Mouse (Mus musculus) small intestine, adult 2 months (tissue): ENCODE results near the gene Cers4. TPM values are rescaled to one million over a fixed set of nuclear protein-coding genes. Genes with fewer than 3 reads are reported as not detected.

Experiments used
- H3K27ac ChIP-seq: fragments of 200-500 bp; 2 replicates; pipeline ENCODE4 v1.5.1; 2012; ENCODE audit warnings: low read depth, low read length, control low read depth, inconsistent platforms; ENCODE audit not compliant: insufficient read depth
- H3K27me3 ChIP-seq: fragments of 200-500 bp; 2 replicates; pipeline ENCODE4 v1.6.1; 2012; ENCODE audit warnings: mild to moderate bottlenecking, moderate library complexity, low read length, inconsistent platforms; ENCODE audit not compliant: control insufficient read depth, insufficient read depth
- H3K36me3 ChIP-seq: fragments of 200-500 bp; 2 replicates; pipeline ENCODE4 v1.6.1; 2012; ENCODE audit warnings: mild to moderate bottlenecking, low read length, control low read depth, inconsistent platforms; ENCODE audit not compliant: control insufficient read depth, insufficient read depth
- H3K4me1 ChIP-seq: fragments of 200-500 bp; 2 replicates; pipeline ENCODE4 v1.6.1; 2012; ENCODE audit warnings: low read length, inconsistent platforms, mixed read lengths; ENCODE audit not compliant: control insufficient read depth, insufficient read depth, insufficient read length
- H3K4me3 ChIP-seq: fragments of 200-500 bp; 2 replicates; pipeline ENCODE4 v1.5.1; 2012; ENCODE audit warnings: low read depth, mild to moderate bottlenecking, control low read depth, inconsistent platforms, low read length, moderate library complexity
- CTCF ChIP-seq: fragments of 200-500 bp; IDR thresholded peaks from 2 replicates; pipeline ENCODE4 v1.5.1; 2012; ENCODE audit warnings: low read depth, mild to moderate bottlenecking, control low read depth, inconsistent platforms, low read length, moderate library complexity, mixed read lengths; ENCODE audit not compliant: insufficient replicate concordance, insufficient read length; ENCODE audit errors: extremely low read depth
- POLR2A ChIP-seq: fragments of 200-500 bp; IDR thresholded peaks from 2 replicates; pipeline ENCODE4 v1.6.1; 2012; ENCODE audit warnings: low read depth, mild to moderate bottlenecking, control low read depth, inconsistent platforms, low read length, moderate library complexity
- WGBS: fragments of 180-500 bp; shearing (Covaris S2); methylation state at CpG from one replicate; pipeline ENCODE4 v1.1.7; 2018; 5-methylcytosine and 5-hydroxymethylcytosine counted together
- polyA plus RNA-seq: library from polyadenylated mRNA; depleted of rRNA; stranded (reverse); fragments of >200 nt; gene quantifications from 2 replicates; pipeline ENCODE4 v1.2.3, GENCODE M21; 2012

The Cers4 gene
- polyA plus RNA-seq, 1 experiment, result 14.4 TPM

- H3K27me3 ChIP-seq, result no peaks in the 10 kb centered on the region
These were observed 9.5 kb upstream of the Cers4 start for GRCm38 (mm10) chr8:4483330-4483729.

GRCm38 (mm10) chr8:4493686-4494440 is 1.0 kb downstream of the Cers4 start:
- peak overlapping the region; percentile 68 for H3K4me3 ChIP-seq
- no peak for TF ChIP-seq CTCF
- no peak for TF ChIP-seq POLR2A
- H3K27ac ChIP-seq, result peak overlapping the region; percentile 47
- H3K36me3 ChIP-seq, result no peaks in the 10 kb centered on the region
- WGBS, result 7% methylated on average over 21 of the region's 21 CpGs
- no peaks in the 10 kb centered on the region for H3K27me3 ChIP-seq
- H3K4me1 ChIP-seq, result peaks cover 9% of the 10 kb centered on the region; the same call in 1 of the 2 replicates

More at GRCm38 (mm10) chr8:4483330-4483729, 9.5 kb upstream of the Cers4 start:
- Histone ChIP-seq H3K4me3 (no peak overlapping the region), H3K4me1 (peaks cover 7% of the 10 kb centered on the region; the same call in 1 of the 2 replicates), H3K27ac (no peak overlapping the region), H3K36me3 (no peaks in the 10 kb centered on the region)
- TF ChIP-seq POLR2A (no peak), CTCF (no peak)
- 18% methylated on average over 6 of the region's 6 CpGs for WGBS

GRCm38 (mm10) chr8:4495976-4496375 is 3.1 kb downstream of the Cers4 start:
- Histone ChIP-seq H3K4me3 (no peak overlapping the region), H3K36me3 (no peaks in the 10 kb centered on the region), H3K27me3 (no peaks in the 10 kb centered on the region), H3K4me1 (peaks cover 5% of the 10 kb centered on the region; the same call in 1 of the 2 replicates), H3K27ac (no peak overlapping the region)
- TF ChIP-seq POLR2A (no peak), CTCF (no peak)
- 72% methylated on average over 6 of the region's 6 CpGs for WGBS

GRCm38 (mm10) chr8:4497610-4498009 is 4.8 kb downstream of the Cers4 start:
- 90% methylated on average over 1 of the region's 1 CpGs for WGBS
- Histone ChIP-seq H3K27ac (no peak overlapping the region), H3K27me3 (no peaks in the 10 kb centered on the region), H3K4me1 (peaks cover 3% of the 10 kb centered on the region; the same call in 1 of the 2 replicates), H3K4me3 (no peak overlapping the region), H3K36me3 (no peaks in the 10 kb centered on the region)
- TF ChIP-seq POLR2A, result no peak
- no peak for TF ChIP-seq CTCF

- no peak overlapping the region for H3K4me3 ChIP-seq
- no peaks in the 10 kb centered on the region for H3K36me3 ChIP-seq
- TF ChIP-seq CTCF, result no peak
- TF ChIP-seq POLR2A, result no peak
- H3K27me3 ChIP-seq, result no peaks in the 10 kb centered on the region
- no peak overlapping the region for H3K27ac ChIP-seq
- WGBS, result 58% methylated on average over 1 of the region's 1 CpGs
- peaks cover 8% of the 10 kb centered on the region; the same call in 1 of the 2 replicates for H3K4me1 ChIP-seq
These were observed 12.5 kb downstream of the Cers4 start for GRCm38 (mm10) chr8:4505364-4505763.

- TF ChIP-seq CTCF, result no peak
- TF ChIP-seq POLR2A, result no peak
- H3K27me3 ChIP-seq, result no peaks in the 10 kb centered on the region
- H3K4me1 ChIP-seq, result peaks cover 8% of the 10 kb centered on the region; the same call in 1 of the 2 replicates
- H3K36me3 ChIP-seq, result no peaks in the 10 kb centered on the region
- H3K4me3 ChIP-seq, result no peak overlapping the region
- no peak overlapping the region for H3K27ac ChIP-seq
- WGBS, result 19% methylated on average over 5 of the region's 5 CpGs
These were observed 14.7 kb downstream of the Cers4 start for GRCm38 (mm10) chr8:4507527-4507926.

- Histone ChIP-seq H3K27ac (no peak overlapping the region), H3K4me3 (no peak overlapping the region), H3K27me3 (no peaks in the 10 kb centered on the region), H3K36me3 (no peaks in the 10 kb centered on the region), H3K4me1 (peaks cover 8% of the 10 kb centered on the region; the same call in 1 of the 2 replicates)
- 47% methylated on average over 4 of the region's 4 CpGs for WGBS
- TF ChIP-seq POLR2A (no peak), CTCF (peak; percentile 25; the same call in 1 of the 2 replicates)
These were observed 18.0 kb downstream of the Cers4 start for GRCm38 (mm10) chr8:4510824-4511223.
